11 mouse cellular contexts compared by ENCODE assay signal in the genomic region with DNA sequence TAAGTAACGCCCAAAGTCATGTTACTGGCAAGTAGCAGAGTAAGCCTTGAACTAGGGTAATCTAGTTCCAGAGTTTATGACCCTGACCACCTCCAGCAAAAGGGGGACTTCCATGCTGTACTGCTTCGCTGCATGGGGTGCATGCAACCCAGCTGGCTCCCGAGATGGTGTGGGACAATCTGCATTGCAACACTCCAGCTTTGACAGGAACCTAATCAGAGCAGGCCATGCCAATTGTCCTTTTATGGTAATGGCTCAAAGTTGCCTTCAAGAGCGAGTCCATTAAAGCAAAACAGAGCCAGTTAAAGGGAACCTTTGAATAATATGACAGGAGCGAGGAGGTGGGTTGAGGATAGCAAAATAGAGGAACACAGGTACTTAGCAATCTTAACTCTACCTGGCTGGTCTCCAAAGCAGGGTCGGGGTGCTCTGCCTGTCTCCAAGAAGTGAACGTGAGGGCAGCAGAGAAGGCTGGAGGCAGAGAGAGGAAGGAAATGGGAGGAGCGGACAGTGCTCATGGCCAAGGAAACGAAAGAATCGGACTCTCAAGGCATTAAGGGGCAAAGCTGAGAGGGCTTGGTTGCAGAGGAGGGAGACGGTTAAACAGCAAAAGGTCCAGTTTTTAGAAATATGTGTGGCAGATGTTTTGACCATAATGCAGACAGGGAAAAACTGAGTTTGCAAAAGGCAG.
DNase-seq lines count a peak whose midpoint lies in the region; ATAC-seq lines count a peak whose summit lies in the region.
"Had no signal": no experiment of that assay in that cellular context is flagged by ENCODE, and none has a peak within 500 bp of the region (broad histone marks: within the 10 kb centered on the region; RNA-seq: fewer than 3 reads in every experiment).

No protein-coding gene starts in this region.

- no peak overlapping the region for H3K4me3 ChIP-seq in intestine, embryonic 14.5 days (ENCODE audit: low read depth, low read length)
- H3K4me3 ChIP-seq in forebrain, embryonic 15.5 days, result no peak overlapping the region
- H3K4me3 ChIP-seq: limb, embryonic 15.5 days had no signal

- peaks cover 6% of the 10 kb centered on the region for H3K4me1 ChIP-seq in intestine, embryonic 14.5 days (replicated peaks; ENCODE audit: control insufficient read depth, insufficient read depth, low read length)
- H3K4me1 ChIP-seq in forebrain, embryonic 15.5 days, result no peaks in the 10 kb centered on the region
- H3K4me1 ChIP-seq: limb, embryonic 15.5 days had no signal

- H3K27ac ChIP-seq in intestine, embryonic 14.5 days (ENCODE audit: low read depth), result 0 out of 2 replicates have a peak overlapping the region, but pooled peaks have one; percentile 18
- H3K27ac ChIP-seq in forebrain, embryonic 15.5 days (replicated peaks), result no peak overlapping the region
- H3K27ac ChIP-seq: limb, embryonic 15.5 days had no signal

- DNase-seq in 416B (ENCODE audit: low read depth), result peak; percentile 55
- DNase-seq in intestine, embryonic 14.5 days (ENCODE audit: low spot score), result no peak
- DNase-seq in lung, postnatal 14 days, result peak; percentile 11
- no peak for DNase-seq in cerebellum, adult 11 months
- DNase-seq: embryo, embryonic 11 days; gastrocnemius, postnatal 25 days had no signal

- ATAC-seq in granulocyte monocyte progenitor cell, adult 5-6 weeks (replicated peaks; ENCODE audit: poor library complexity, severe bottlenecking), result peak; percentile 68
- no peak for ATAC-seq in intestine, embryonic 14.5 days (replicated peaks; ENCODE audit: low FRiP score, low TSS enrichment, low read depth)
- no peak for ATAC-seq in forebrain, embryonic 15.5 days (replicated peaks)
- no peak for ATAC-seq in activated CD4-positive, CD25-positive, alpha-beta regulatory T cell, adult 4 months
- ATAC-seq: inflammation-experienced regulatory T-cells, adult 6 months had no signal

- H3K36me3 ChIP-seq in intestine, embryonic 14.5 days (ENCODE audit: control insufficient read depth, insufficient read depth, low read length), result no peaks in the 10 kb centered on the region
- H3K36me3 ChIP-seq in forebrain, embryonic 15.5 days, result no peaks in the 10 kb centered on the region
- H3K36me3 ChIP-seq: limb, embryonic 15.5 days had no signal

- H3K9me3 ChIP-seq in intestine, embryonic 14.5 days (ENCODE audit: control insufficient read depth, low read length), result no peaks in the 10 kb centered on the region
- no peaks in the 10 kb centered on the region for H3K9me3 ChIP-seq in forebrain, embryonic 15.5 days
- H3K9me3 ChIP-seq: limb, embryonic 15.5 days had no signal

- no peak overlapping the region for H3K4me2 ChIP-seq in intestine, embryonic 14.5 days (ENCODE audit: low read length)
- no peak overlapping the region for H3K4me2 ChIP-seq in forebrain, embryonic 15.5 days (replicated peaks)
- H3K4me2 ChIP-seq: limb, embryonic 15.5 days had no signal

- 56% methylated on average over 11 of the region's 11 CpGs for whole genome bisulfite sequencing in intestine, embryonic 14.5 days
- 76% methylated on average over 11 of the region's 11 CpGs for WGBS in forebrain, embryonic 15.5 days

- no peaks in the 10 kb centered on the region for H3K27me3 ChIP-seq in intestine, embryonic 14.5 days (replicated peaks; ENCODE audit: control insufficient read depth, insufficient read depth, low read length)
- H3K27me3 ChIP-seq in forebrain, embryonic 15.5 days, result no peaks in the 10 kb centered on the region
- H3K27me3 ChIP-seq: limb, embryonic 15.5 days had no signal

- no peak overlapping the region for H3K9ac ChIP-seq in intestine, embryonic 14.5 days (ENCODE audit: low read length)
- no peak overlapping the region for H3K9ac ChIP-seq in forebrain, embryonic 15.5 days (replicated peaks)
- H3K9ac ChIP-seq: limb, embryonic 15.5 days had no signal

Comparison
In these comparisons a context has a peak if more than half of its experiments do, and no peak if none do; other contexts are left out.
1. DNase-seq: peak in 416B (single experiment) and lung, postnatal 14 days (single experiment); none in intestine, embryonic 14.5 days (single experiment) and cerebellum, adult 11 months (single experiment).